Mouse (Mus musculus) embryonic facial prominence, embryonic 11.5 days (tissue): Measurements from ENCODE around the gene Ctla4. TPM values are rescaled to one million over a fixed set of nuclear protein-coding genes. Genes with fewer than 3 reads are reported as not detected.

Experiments
- ATAC-seq: fragments of 200-750 bp; cut with Nextera tagmentation; replicated peaks from 2 replicates; pipeline ENCODE4 v1.8.0; 2017; ENCODE audit warnings: low read depth; ENCODE audit not compliant: insufficient number of reproducible peaks, low FRiP score, low TSS enrichment
- DNase-seq: peaks from one replicate; pipeline ENCODE4 v3.0.0-alpha.2; 2015; ENCODE audit warnings: low spot score
- H3K27ac ChIP-seq: fragments of 300-500 bp; sonication (generic); replicated peaks from 2 replicates; pipeline ENCODE4 v1.5.1; 2014; ENCODE audit warnings: mild to moderate bottlenecking, low read depth, low read length, control low read depth
- H3K27me3 ChIP-seq: fragments of 300-500 bp; sonication (generic); 2 replicates; pipeline ENCODE4 v1.6.1; 2014; ENCODE audit warnings: mild to moderate bottlenecking, low read length, moderate library complexity, mixed read lengths; ENCODE audit not compliant: control insufficient read depth, insufficient read depth
- H3K36me3 ChIP-seq: fragments of 300-500 bp; sonication (generic); replicated peaks from 2 replicates; pipeline ENCODE4 v1.6.1; 2014; ENCODE audit warnings: low read depth, mild to moderate bottlenecking, low read length, moderate library complexity, mixed read lengths; ENCODE audit not compliant: control insufficient read depth, insufficient read depth
- H3K4me1 ChIP-seq: fragments of 300-500 bp; sonication (generic); 2 replicates; pipeline ENCODE4 v1.6.1; 2014; ENCODE audit warnings: low read length, mixed read lengths; ENCODE audit not compliant: control insufficient read depth, insufficient read depth
- H3K4me2 ChIP-seq: fragments of 300-500 bp; sonication (generic); 2 replicates; pipeline ENCODE4 v1.6.1; 2014; ENCODE audit warnings: low read depth, mild to moderate bottlenecking, control low read depth, low read length, moderate library complexity
- H3K4me3 ChIP-seq: fragments of 300-500 bp; sonication (generic); 2 replicates; pipeline ENCODE4 v1.5.1; 2014; ENCODE audit warnings: low read depth, low read length, control low read depth
- H3K9ac ChIP-seq: fragments of 300-500 bp; sonication (generic); replicated peaks from 2 replicates; pipeline ENCODE4 v1.6.1; 2014; ENCODE audit warnings: mild to moderate bottlenecking, control low read depth, low read length
- H3K9me3 ChIP-seq: fragments of 300-500 bp; sonication (generic); replicated peaks from 2 replicates; pipeline ENCODE4 v1.6.1; 2016; ENCODE audit warnings: mild to moderate bottlenecking, low read length, inconsistent platforms, mixed read lengths; ENCODE audit not compliant: control insufficient read depth
- WGBS: fragments of 180-500 bp; shearing (Covaris S2); extraction: QIAGEN DNeasy Blood & Tissue Kit; methylation state at CpG from one replicate; pipeline ENCODE4 v1.1.7; 2014; 5-methylcytosine and 5-hydroxymethylcytosine counted together
- polyA plus RNA-seq: library from polyadenylated mRNA; unstranded; fragments of >200 nt; fragmentation: Nextera tagmentation; extraction: Ambion mirVana; gene quantifications from 2 replicates; pipeline ENCODE4 v1.2.1, GENCODE M21; 2014

Gene Ctla4
- polyA plus RNA-seq, 1 experiment from 2014 or later = not detected

- no peak for ATAC-seq
- no peak overlapping the region for H3K4me2 ChIP-seq
- no peak overlapping the region for H3K4me3 ChIP-seq
- no peaks in the 10 kb centered on the region for H3K36me3 ChIP-seq
- no peaks in the 10 kb centered on the region for H3K9me3 ChIP-seq
- no peaks in the 10 kb centered on the region for H3K4me1 ChIP-seq
- DNase-seq = peak; percentile 85
- H3K27me3 ChIP-seq = no peaks in the 10 kb centered on the region
- H3K9ac ChIP-seq = no peak overlapping the region
- no peak overlapping the region for H3K27ac ChIP-seq
- WGBS = 29% methylated on average over 3 of the region's 3 CpGs
Measured at GRCm38 (mm10) chr1:60860357-60860946, 26.3 kb upstream of the Ctla4 start.

DNA sequence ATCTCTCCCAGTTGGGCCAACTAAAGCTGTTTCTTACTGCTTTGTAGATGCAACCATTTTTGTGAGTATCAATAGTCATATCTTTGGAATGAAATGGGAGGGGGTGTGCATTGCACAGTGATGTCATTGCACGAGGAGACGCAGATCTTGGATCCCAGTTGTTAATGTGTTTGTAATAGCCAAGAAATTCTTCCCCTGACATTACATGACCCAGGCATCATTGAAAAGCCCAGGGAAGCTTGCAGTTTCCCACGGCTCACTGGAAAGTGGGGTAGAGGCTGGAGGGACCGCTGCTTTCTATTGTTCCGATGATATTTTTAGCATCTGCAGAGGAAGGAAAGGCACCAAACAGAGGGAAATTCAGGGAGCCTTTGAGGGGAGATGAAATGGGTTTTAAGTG lies 25.8 kb upstream of the Ctla4 start:
- Histone ChIP-seq H3K27me3 (no peaks in the 10 kb centered on the region), H3K4me1 (no peaks in the 10 kb centered on the region), H3K4me3 (no peak overlapping the region), H3K4me2 (no peak overlapping the region), H3K36me3 (no peaks in the 10 kb centered on the region), H3K9ac (no peak overlapping the region), H3K9me3 (no peaks in the 10 kb centered on the region), H3K27ac (no peak overlapping the region)
- WGBS = 64% methylated on average over 5 of the region's 5 CpGs
- ATAC-seq = no peak
- DNase-seq = no peak

DNA sequence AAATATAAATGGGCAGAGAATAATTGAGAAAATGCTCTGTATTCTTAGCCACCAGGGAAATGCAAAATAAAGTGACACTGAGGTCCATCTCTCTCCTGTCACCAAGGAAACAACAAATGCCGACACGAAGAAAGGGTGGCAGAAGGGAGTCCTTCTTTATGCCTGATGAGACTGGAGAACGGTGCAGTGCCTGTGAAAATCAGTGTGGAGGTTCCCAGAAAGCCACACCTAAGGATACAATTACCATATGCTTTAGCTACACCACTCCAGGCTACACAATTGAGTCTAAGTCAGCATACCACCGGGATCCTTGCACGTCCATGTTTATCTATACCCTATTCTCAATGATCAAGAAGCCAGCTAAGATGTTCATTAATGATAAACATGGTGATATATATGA lies 25.4 kb upstream of the Ctla4 start:
- Histone ChIP-seq H3K36me3 (no peaks in the 10 kb centered on the region), H3K4me2 (no peak overlapping the region), H3K27ac (no peak overlapping the region), H3K9ac (no peak overlapping the region), H3K4me3 (no peak overlapping the region), H3K9me3 (no peaks in the 10 kb centered on the region), H3K4me1 (no peaks in the 10 kb centered on the region), H3K27me3 (no peaks in the 10 kb centered on the region)
- 75% methylated on average over 5 of the region's 5 CpGs for WGBS
- no peak for DNase-seq
- ATAC-seq = no peak

GRCm38 (mm10) chr1:60862510-60862909 lies 24.3 kb upstream of the Ctla4 start:
- H3K4me2 ChIP-seq = no peak overlapping the region
- 70% methylated on average over 3 of the region's 3 CpGs for whole genome bisulfite sequencing
- no peak overlapping the region for H3K27ac ChIP-seq

DNA sequence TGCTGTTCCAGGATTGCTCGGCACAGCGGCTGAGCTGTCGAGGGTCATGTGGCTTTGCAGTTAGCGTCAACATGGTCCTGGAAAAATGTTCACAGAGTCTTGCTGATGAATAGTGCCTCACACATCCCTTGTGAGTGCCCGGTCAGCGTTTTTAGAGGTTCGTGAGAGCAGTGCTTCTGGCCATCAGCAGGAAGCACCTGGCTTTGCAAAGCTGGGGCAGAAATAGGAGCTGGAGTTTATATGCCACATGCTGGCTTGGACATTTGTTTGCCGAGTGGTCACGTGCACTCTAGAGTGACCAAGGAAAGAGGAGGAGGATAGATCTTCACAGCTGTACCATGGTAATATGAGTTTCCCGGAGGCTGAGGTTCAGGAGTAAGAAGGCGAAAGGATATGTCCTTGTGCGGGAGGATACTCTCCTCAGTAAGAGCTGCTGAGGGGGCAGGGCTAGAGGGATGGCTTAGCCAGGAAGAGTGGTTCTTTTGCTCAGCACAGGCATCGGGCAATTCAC lies 23.8 kb upstream of the Ctla4 start:
- 0 out of 2 replicates have a peak, but pooled peaks have one; percentile 18 for ATAC-seq

More at GRCm38 (mm10) chr1:60862510-60862909, 24.3 kb upstream of the Ctla4 start:
- H3K9ac ChIP-seq = no peak overlapping the region
- H3K9me3 ChIP-seq = no peaks in the 10 kb centered on the region
- DNase-seq (no peak), ATAC-seq (no peak)
- H3K36me3 ChIP-seq = no peaks in the 10 kb centered on the region
- H3K27me3 ChIP-seq = no peaks in the 10 kb centered on the region
- no peaks in the 10 kb centered on the region for H3K4me1 ChIP-seq
- no peak overlapping the region for H3K4me3 ChIP-seq

GRCm38 (mm10) chr1:60863701-60864100 lies 23.1 kb upstream of the Ctla4 start:
- WGBS = 73% methylated on average over 3 of the region's 3 CpGs
- H3K9ac ChIP-seq = no peak overlapping the region
- no peaks in the 10 kb centered on the region for H3K9me3 ChIP-seq
- ATAC-seq = no peak
- DNase-seq = no peak
- H3K36me3 ChIP-seq = no peaks in the 10 kb centered on the region
- H3K4me1 ChIP-seq = no peaks in the 10 kb centered on the region
- no peak overlapping the region for H3K4me2 ChIP-seq
- no peak overlapping the region for H3K27ac ChIP-seq
- no peak overlapping the region for H3K4me3 ChIP-seq
- no peaks in the 10 kb centered on the region for H3K27me3 ChIP-seq

More for the DNA sequence above, 23.8 kb upstream of the Ctla4 start:
- 46% methylated on average over 13 of the region's 13 CpGs for WGBS
- no peak overlapping the region for H3K4me2 ChIP-seq
- H3K9ac ChIP-seq = no peak overlapping the region
- no peaks in the 10 kb centered on the region for H3K4me1 ChIP-seq
- H3K36me3 ChIP-seq = no peaks in the 10 kb centered on the region
- H3K27me3 ChIP-seq = no peaks in the 10 kb centered on the region
- H3K4me3 ChIP-seq = no peak overlapping the region
- H3K27ac ChIP-seq = no peak overlapping the region
- peak; percentile 26 for DNase-seq
- H3K9me3 ChIP-seq = no peaks in the 10 kb centered on the region

DNA sequence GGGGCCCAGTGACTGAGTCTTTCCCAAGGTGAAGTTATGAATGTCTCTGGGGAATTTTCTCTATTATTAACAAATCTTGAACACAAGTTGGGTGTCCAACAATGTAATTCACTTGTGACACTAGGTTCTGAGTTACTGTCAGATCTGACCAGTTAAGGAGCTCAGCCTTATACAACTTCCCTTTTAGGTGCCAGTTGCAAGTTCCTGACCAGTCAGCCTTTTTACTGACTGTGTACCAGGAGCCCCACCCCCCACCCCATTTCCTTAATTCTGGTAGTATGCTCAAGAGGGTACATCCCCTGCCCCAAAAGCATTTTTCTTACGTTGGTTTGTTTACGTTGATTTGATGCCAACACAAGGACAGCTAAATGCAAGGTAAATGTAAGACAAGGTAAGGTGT lies 21.6 kb upstream of the Ctla4 start:
- H3K4me2 ChIP-seq = no peak overlapping the region
- H3K4me3 ChIP-seq = no peak overlapping the region
- no peaks in the 10 kb centered on the region for H3K9me3 ChIP-seq
- no peak overlapping the region for H3K9ac ChIP-seq
- no peaks in the 10 kb centered on the region for H3K4me1 ChIP-seq
- no peak overlapping the region for H3K27ac ChIP-seq
- no peaks in the 10 kb centered on the region for H3K36me3 ChIP-seq
- no peak for ATAC-seq
- DNase-seq = no peak
- 95% methylated on average over 2 of the region's 2 CpGs for WGBS
- H3K27me3 ChIP-seq = no peaks in the 10 kb centered on the region

DNA sequence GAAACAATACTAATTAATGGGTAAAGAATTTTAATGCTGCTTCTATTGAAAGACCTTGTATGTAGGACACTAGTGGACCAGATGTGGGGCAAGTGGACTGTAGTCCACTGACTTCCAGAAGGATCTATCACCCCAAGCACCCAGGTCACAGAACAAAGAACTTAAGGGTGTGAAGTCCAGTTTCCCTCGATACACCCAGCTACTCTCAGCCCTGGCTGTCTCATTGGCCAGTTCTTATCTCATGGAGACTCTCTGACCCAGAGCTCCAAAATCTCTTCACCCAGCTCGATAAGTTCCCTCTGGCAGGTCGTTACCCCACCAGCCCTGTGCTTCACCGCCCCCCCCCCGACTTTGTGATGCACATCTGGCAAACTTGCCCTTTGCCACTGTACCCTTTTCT lies 20.8 kb upstream of the Ctla4 start:
- Histone ChIP-seq H3K27me3 (no peaks in the 10 kb centered on the region), H3K4me1 (no peaks in the 10 kb centered on the region), H3K9ac (no peak overlapping the region), H3K4me2 (no peak overlapping the region), H3K36me3 (no peaks in the 10 kb centered on the region), H3K4me3 (no peak overlapping the region), H3K27ac (no peak overlapping the region), H3K9me3 (no peaks in the 10 kb centered on the region)
- DNase-seq (no peak), ATAC-seq (no peak)
- WGBS = 70% methylated on average over 5 of the region's 5 CpGs
